Mouse (Mus musculus): Measurements from ENCODE around the gene Pou3f1.

DNA sequence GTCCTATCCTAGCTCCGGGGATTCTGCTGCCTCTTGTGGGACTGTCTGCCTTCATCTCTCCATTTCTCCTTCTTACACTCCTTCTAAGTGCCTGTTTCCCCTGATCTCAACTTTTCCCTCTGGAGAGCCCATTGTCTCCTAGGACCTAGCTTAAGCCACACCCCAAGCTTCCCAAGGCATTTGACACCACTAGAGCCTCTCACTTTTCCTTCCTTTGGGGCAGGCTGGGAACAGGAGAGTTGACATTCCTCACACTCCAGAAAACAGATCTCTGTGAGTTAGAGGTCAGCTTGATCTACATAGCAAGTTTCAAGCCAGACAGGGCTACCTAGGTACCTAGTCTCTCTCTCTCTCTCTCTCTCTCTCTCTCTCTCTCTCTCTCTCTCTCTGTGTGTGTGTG lies 42.4 kb upstream of the Pou3f1 start:
- TF ChIP-seq CTCF (IDR thresholded peaks at IDR 0.05; ENCODE audit: borderline replicate concordance, insufficient read depth, low read length) (no peak), POLR2A (IDR thresholded peaks at IDR 0.05; ENCODE audit: low read depth, low read length) (no peak)
